Mouse (Mus musculus): ENCODE data around the gene Swap70.

DNA sequence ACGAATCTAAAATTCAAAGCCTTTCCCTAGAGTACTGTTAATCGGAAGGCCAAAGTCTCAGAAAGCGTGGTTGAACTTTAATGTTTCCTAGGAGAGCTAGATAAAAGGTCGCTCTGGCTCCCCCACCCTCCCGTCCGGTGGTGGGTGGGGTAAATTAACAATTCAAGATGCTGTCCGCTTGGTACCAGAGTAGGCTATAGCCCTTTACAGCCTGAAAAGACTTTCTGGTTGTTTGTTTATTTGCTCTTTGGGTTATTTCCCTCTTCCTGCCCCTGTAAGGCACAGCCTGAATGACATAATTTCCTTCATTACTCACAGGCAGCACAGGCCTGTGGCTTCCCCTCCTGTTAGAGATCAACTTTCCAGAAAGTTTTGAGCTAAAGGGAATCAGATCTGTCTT is 31.6 kb upstream of the Swap70 start:
- TF ChIP-seq GATA1 (IDR thresholded peaks at IDR 0.05; ENCODE audit: borderline replicate concordance, low read length), result no peak
- no peak for TF ChIP-seq FLI1 (IDR thresholded peaks at IDR 0.05; ENCODE audit: low read length)

Measured in megakaryocyte, embryonic 14.5 days (primary cell).